Mouse (Mus musculus) midbrain, embryonic 10.5 days (tissue): ENCODE measurements around the gene Gm37240. TPM values are rescaled to one million over a fixed set of nuclear protein-coding genes. Genes with fewer than 3 reads are reported as not detected.

Source experiments
- DNase-seq: peaks from one replicate; pipeline ENCODE4 v3.0.0-alpha.2; 2017; ENCODE audit warnings: low spot score
- H3K27ac ChIP-seq: fragments of 300-500 bp; sonication (generic); replicated peaks from 2 replicates; pipeline ENCODE4 v1.5.1; 2016; ENCODE audit warnings: mild to moderate bottlenecking
- H3K27me3 ChIP-seq: fragments of 300-500 bp; sonication (generic); 2 replicates; pipeline ENCODE4 v1.6.1; 2016; ENCODE audit warnings: low read depth, mild to moderate bottlenecking; ENCODE audit not compliant: poor library complexity, severe bottlenecking
- H3K36me3 ChIP-seq: fragments of 300-500 bp; sonication (generic); 2 replicates; pipeline ENCODE4 v1.6.1; 2016; ENCODE audit warnings: mild to moderate bottlenecking, moderate library complexity
- H3K4me1 ChIP-seq: fragments of 300-500 bp; sonication (generic); 2 replicates; pipeline ENCODE4 v1.6.1; 2016
- H3K4me3 ChIP-seq: fragments of 300-500 bp; sonication (generic); 2 replicates; pipeline ENCODE4 v1.5.1; 2016; ENCODE audit warnings: mild to moderate bottlenecking, moderate library complexity
- H3K9me3 ChIP-seq: fragments of 300-500 bp; sonication (generic); replicated peaks from 2 replicates; pipeline ENCODE4 v1.6.1; 2016; ENCODE audit warnings: mild to moderate bottlenecking
- WGBS: fragments of 180-500 bp; shearing (Covaris S2); methylation state at CpG from one replicate; pipeline ENCODE4 v1.1.7; 2016; 5-methylcytosine and 5-hydroxymethylcytosine counted together
- polyA plus RNA-seq: library from polyadenylated mRNA; unstranded; fragments of >200 nt; fragmentation: Nextera tagmentation; extraction: Ambion mirVana; gene quantifications from 2 replicates; pipeline ENCODE4 v1.2.1, GENCODE M21; 2016

Gene Gm37240
- polyA plus RNA-seq, 1 experiment from 2014 or later: 0.44 TPM

- 71% methylated on average over 5 of the region's 5 CpGs for WGBS
- H3K4me3 ChIP-seq: no peak overlapping the region
- H3K36me3 ChIP-seq: no peaks in the 10 kb centered on the region
- no peaks in the 10 kb centered on the region for H3K9me3 ChIP-seq
- H3K27me3 ChIP-seq: no peaks in the 10 kb centered on the region
- H3K27ac ChIP-seq: no peak overlapping the region
- H3K4me1 ChIP-seq: no peaks in the 10 kb centered on the region
- no peak for DNase-seq
These were observed 1061.3 kb downstream of the Gm37240 start for GRCm38 (mm10) chr3:84825990-84826389.

- 61% methylated on average over 2 of the region's 2 CpGs for WGBS
- no peak for DNase-seq
- H3K27me3 ChIP-seq: no peaks in the 10 kb centered on the region
- no peak overlapping the region for H3K4me3 ChIP-seq
- no peak overlapping the region for H3K27ac ChIP-seq
- H3K36me3 ChIP-seq: peaks cover 14% of the 10 kb centered on the region
- H3K9me3 ChIP-seq: no peaks in the 10 kb centered on the region
- peaks cover 13% of the 10 kb centered on the region for H3K4me1 ChIP-seq
These were observed 1066.6 kb downstream of the Gm37240 start for GRCm38 (mm10) chr3:84820654-84821201.

- 69% methylated on average over 1 of the region's 1 CpGs for WGBS
- H3K9me3 ChIP-seq: no peaks in the 10 kb centered on the region
These were observed 1070.4 kb downstream of the Gm37240 start for GRCm38 (mm10) chr3:84816951-84817350.

GRCm38 (mm10) chr3:84815461-84815860, 1071.9 kb downstream of the Gm37240 start:
- Histone ChIP-seq H3K36me3 (peaks cover 14% of the 10 kb centered on the region), H3K27me3 (no peaks in the 10 kb centered on the region), H3K27ac (peak overlapping the region; percentile 93), H3K4me1 (peaks cover 31% of the 10 kb centered on the region), H3K4me3 (peak overlapping the region; percentile 98), H3K9me3 (no peaks in the 10 kb centered on the region)
- peak; percentile 45 for DNase-seq
- under 1% methylated on average over 29 of the region's 29 CpGs for WGBS

More at GRCm38 (mm10) chr3:84816951-84817350, 1070.4 kb downstream of the Gm37240 start:
- Histone ChIP-seq H3K27ac (no peak overlapping the region), H3K27me3 (no peaks in the 10 kb centered on the region), H3K4me1 (peaks cover 31% of the 10 kb centered on the region), H3K4me3 (no peak overlapping the region), H3K36me3 (peaks cover 14% of the 10 kb centered on the region)
- DNase-seq: no peak

GRCm38 (mm10) chr3:84814762-84815381, 1072.4 kb downstream of the Gm37240 start, which contains the start of gene Fbxw7:
Fbxw7 (plus strand) TSS chr3:84815268.
- peaks cover 31% of the 10 kb centered on the region for H3K4me1 ChIP-seq
- H3K27me3 ChIP-seq: no peaks in the 10 kb centered on the region
- WGBS: under 1% methylated on average over 64 of the region's 76 CpGs
- H3K4me3 ChIP-seq: peak within 1 kb of the TSS; percentile 98
- H3K9me3 ChIP-seq: no peaks in the 10 kb centered on the region
- no peak for DNase-seq
- peak within 1 kb of the TSS; percentile 93 for H3K27ac ChIP-seq
- H3K36me3 ChIP-seq: peaks cover 14% of the 10 kb centered on the region

GRCm38 (mm10) chr3:84814157-84814761, 1073.1 kb downstream of the Gm37240 start:
- peak overlapping the region; percentile 93 for H3K27ac ChIP-seq
- no peaks in the 10 kb centered on the region for H3K27me3 ChIP-seq
- WGBS: 0% methylated on average over 59 of the region's 60 CpGs
- peak; percentile 100 for DNase-seq
- peaks cover 31% of the 10 kb centered on the region for H3K4me1 ChIP-seq
- peaks cover 14% of the 10 kb centered on the region for H3K36me3 ChIP-seq
- H3K4me3 ChIP-seq: peak overlapping the region; percentile 98
- no peaks in the 10 kb centered on the region for H3K9me3 ChIP-seq

- H3K4me3 ChIP-seq: peak overlapping the region; percentile 98
- peak overlapping the region; percentile 93 for H3K27ac ChIP-seq
- peaks cover 10% of the 10 kb centered on the region for H3K36me3 ChIP-seq
- 2% methylated on average over 29 of the region's 29 CpGs for WGBS
- no peaks in the 10 kb centered on the region for H3K27me3 ChIP-seq
- peaks cover 31% of the 10 kb centered on the region for H3K4me1 ChIP-seq
- no peaks in the 10 kb centered on the region for H3K9me3 ChIP-seq
- DNase-seq: no peak
These were observed 1073.7 kb downstream of the Gm37240 start for GRCm38 (mm10) chr3:84813436-84814156.

- Histone ChIP-seq H3K4me3 (no peak overlapping the region), H3K9me3 (no peaks in the 10 kb centered on the region), H3K4me1 (peaks cover 18% of the 10 kb centered on the region), H3K27me3 (no peaks in the 10 kb centered on the region), H3K36me3 (no peaks in the 10 kb centered on the region), H3K27ac (no peak overlapping the region)
- no peak for DNase-seq
These were observed 1076.5 kb downstream of the Gm37240 start for GRCm38 (mm10) chr3:84810803-84811202.

- Histone ChIP-seq H3K36me3 (no peaks in the 10 kb centered on the region), H3K27me3 (no peaks in the 10 kb centered on the region), H3K27ac (no peak overlapping the region), H3K9me3 (no peaks in the 10 kb centered on the region), H3K4me1 (peaks cover 14% of the 10 kb centered on the region), H3K4me3 (no peak overlapping the region)
- no peak for DNase-seq
These were observed 1078.4 kb downstream of the Gm37240 start for GRCm38 (mm10) chr3:84808906-84809305.

GRCm38 (mm10) chr3:84807826-84808225, 1079.5 kb downstream of the Gm37240 start:
- Histone ChIP-seq H3K9me3 (no peaks in the 10 kb centered on the region), H3K4me3 (no peak overlapping the region), H3K27ac (no peak overlapping the region), H3K36me3 (no peaks in the 10 kb centered on the region), H3K27me3 (no peaks in the 10 kb centered on the region), H3K4me1 (peaks cover 7% of the 10 kb centered on the region)
- DNase-seq: no peak
- WGBS: 84% methylated on average over 3 of the region's 3 CpGs

- Histone ChIP-seq H3K27ac (no peak overlapping the region), H3K9me3 (no peaks in the 10 kb centered on the region), H3K4me1 (no peaks in the 10 kb centered on the region), H3K27me3 (no peaks in the 10 kb centered on the region), H3K36me3 (no peaks in the 10 kb centered on the region), H3K4me3 (no peak overlapping the region)
- no peak for DNase-seq
- 96% methylated on average over 2 of the region's 2 CpGs for WGBS
These were observed 1081.1 kb downstream of the Gm37240 start for GRCm38 (mm10) chr3:84806206-84806605.

- H3K4me3 ChIP-seq: no peak overlapping the region
- no peak overlapping the region for H3K27ac ChIP-seq
- no peaks in the 10 kb centered on the region for H3K27me3 ChIP-seq
- H3K9me3 ChIP-seq: no peaks in the 10 kb centered on the region
- DNase-seq: no peak
- H3K36me3 ChIP-seq: no peaks in the 10 kb centered on the region
- H3K4me1 ChIP-seq: no peaks in the 10 kb centered on the region
- 81% methylated on average over 9 of the region's 9 CpGs for WGBS
These were observed 1083.3 kb downstream of the Gm37240 start for GRCm38 (mm10) chr3:84804036-84804435.

GRCm38 (mm10) chr3:84787914-84788313, 1099.4 kb downstream of the Gm37240 start:
- H3K4me1 ChIP-seq: no peaks in the 10 kb centered on the region
- no peak overlapping the region for H3K4me3 ChIP-seq
- WGBS: 88% methylated on average over 4 of the region's 4 CpGs
- no peak for DNase-seq
- H3K36me3 ChIP-seq: no peaks in the 10 kb centered on the region
- peaks cover 14% of the 10 kb centered on the region; the same call in 1 of the 2 replicates for H3K9me3 ChIP-seq
- H3K27ac ChIP-seq: no peak overlapping the region
- H3K27me3 ChIP-seq: no peaks in the 10 kb centered on the region
